Mouse (Mus musculus) stomach, postnatal 0 days (tissue): ENCODE data around the gene Wdr45.

Source experiments
- CTCF ChIP-seq: IDR thresholded peaks from 2 replicates; pipeline ENCODE4 v1.5.1; 2016; ENCODE audit warnings: antibody characterized with exemption, low read depth, mild to moderate bottlenecking, moderate library complexity
- EP300 ChIP-seq: optimal IDR thresholded peaks from 2 replicates; pipeline ENCODE3; 2016; ENCODE audit warnings: antibody characterized with exemption

DNA sequence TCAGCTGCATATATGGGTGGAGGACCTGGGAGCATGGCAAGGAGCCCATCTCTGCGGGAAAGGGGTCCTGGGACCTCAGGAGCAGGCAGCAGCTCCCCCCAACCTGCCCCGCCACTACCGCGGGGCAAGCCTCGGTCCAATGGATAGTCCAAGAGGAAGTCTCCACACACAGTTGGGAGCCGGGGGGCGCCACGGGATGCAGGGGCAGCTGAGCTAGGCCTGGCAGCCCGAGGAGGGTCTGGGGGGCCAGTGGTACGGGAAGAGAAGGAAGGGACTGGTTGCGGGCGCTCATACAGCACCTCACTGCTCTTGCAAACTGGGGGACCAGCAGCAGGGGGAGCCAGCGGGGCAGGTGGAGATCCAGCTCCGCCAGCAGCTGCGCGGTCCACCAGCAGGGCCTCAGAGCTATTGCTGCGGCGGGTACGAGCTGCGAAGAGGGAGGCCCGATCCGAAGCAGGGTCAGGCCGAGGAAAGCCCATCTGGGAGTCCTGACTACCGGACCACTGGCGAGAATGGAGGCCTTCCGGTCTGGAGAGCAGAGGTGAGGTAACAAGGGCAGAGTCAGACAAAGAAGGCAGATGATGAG lies 19.5 kb downstream of the Wdr45 start:
- no peak for TF ChIP-seq EP300
- peak; percentile 71 for TF ChIP-seq CTCF
